Mouse (Mus musculus) lung, postnatal 0 days (tissue): ENCODE results near the gene Tbc1d14.

Source experiments
- CTCF ChIP-seq: IDR thresholded peaks from 2 replicates; pipeline ENCODE4 v1.5.1; 2016; ENCODE audit warnings: antibody characterized with exemption, mild to moderate bottlenecking
- EP300 ChIP-seq: IDR thresholded peaks from 2 replicates; pipeline ENCODE4 v1.6.1; 2016; ENCODE audit warnings: antibody characterized with exemption, mild to moderate bottlenecking, control low read depth

GRCm38 (mm10) chr5:36553056-36553606, 39.9 kb downstream of the Tbc1d14 start:
- TF ChIP-seq CTCF = no peak
- TF ChIP-seq EP300 = no peak
